Mouse (Mus musculus): ENCODE results near the gene Astn2.

- TF ChIP-seq POLR2A (IDR thresholded peaks at IDR 0.05; ENCODE audit: borderline replicate concordance, control insufficient read depth, low read depth, low read length) (no peak), CTCF (IDR thresholded peaks at IDR 0.05; ENCODE audit: control insufficient read depth, insufficient read depth, low read length) (no peak)
These were observed 13.9 kb downstream of the Astn2 start for GRCm38 (mm10) chr4:66390480-66390879.

All from bone marrow, adult 2 months (tissue).